Mouse (Mus musculus) bone marrow, adult 2 months (tissue): Measurements from ENCODE around the gene Hspb7.

Experiments
- CTCF ChIP-seq: fragments of 200-500 bp; IDR thresholded peaks from 2 replicates; pipeline ENCODE4 v1.5.1; 2011; ENCODE audit warnings: low read length, control low read depth; ENCODE audit not compliant: control insufficient read depth, insufficient read depth
- POLR2A ChIP-seq: fragments of 200-500 bp; IDR thresholded peaks from 2 replicates; pipeline ENCODE4 v1.6.1; 2011; ENCODE audit warnings: low read depth, mild to moderate bottlenecking, control low read depth, low read length, borderline replicate concordance; ENCODE audit not compliant: control insufficient read depth

DNA sequence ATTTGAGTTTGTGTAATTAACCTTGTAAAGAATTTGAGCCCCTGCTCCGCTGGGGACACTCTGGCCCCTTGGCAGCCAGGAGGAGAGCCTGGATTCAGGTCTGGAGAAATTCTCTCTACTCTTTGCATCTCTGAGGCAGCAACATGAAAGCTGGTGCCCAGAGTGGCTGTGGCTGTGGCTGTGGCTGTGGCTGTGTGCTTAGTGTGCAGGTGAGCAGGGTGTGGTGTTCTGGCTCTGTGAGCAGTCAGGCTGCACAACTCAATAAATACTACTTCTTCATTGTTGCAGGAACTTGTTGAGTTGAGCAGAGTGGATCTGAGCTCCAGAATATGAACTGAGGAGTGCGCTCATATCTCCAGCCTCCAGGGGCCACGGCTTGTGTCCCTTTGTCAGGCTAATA lies 38.3 kb downstream of the Hspb7 start:
- TF ChIP-seq CTCF (no peak), POLR2A (no peak)
